Mouse (Mus musculus) stomach, postnatal 0 days (tissue): ENCODE results near the gene H3f3a. TPM values are rescaled to one million over a fixed set of nuclear protein-coding genes. Genes with fewer than 3 reads are reported as not detected.

ENCODE experiments used
- ATAC-seq: fragments of 200-750 bp; cut with Nextera tagmentation; 2 replicates; pipeline ENCODE4 v1.8.0; 2017; ENCODE audit not compliant: low FRiP score, low TSS enrichment
- DNase-seq: peaks from one replicate; pipeline ENCODE4 v3.0.0-alpha.2; 2016; ENCODE audit warnings: low spot score
- H3K27ac ChIP-seq: fragments of 300-500 bp; sonication (generic); replicated peaks from 2 replicates; pipeline ENCODE4 v1.5.1; 2014; ENCODE audit warnings: mild to moderate bottlenecking, control low read depth
- H3K27me3 ChIP-seq: fragments of 300-500 bp; sonication (generic); 2 replicates; pipeline ENCODE4 v1.6.1; 2014; ENCODE audit warnings: low read length; ENCODE audit not compliant: control insufficient read depth, insufficient read depth
- H3K36me3 ChIP-seq: fragments of 300-500 bp; sonication (generic); 2 replicates; pipeline ENCODE4 v1.6.1; 2014; ENCODE audit warnings: low read length, mixed read lengths; ENCODE audit not compliant: control insufficient read depth, insufficient read depth
- H3K4me1 ChIP-seq: fragments of 300-500 bp; sonication (generic); replicated peaks from 2 replicates; pipeline ENCODE4 v1.6.1; 2014; ENCODE audit warnings: antibody characterized with exemption; ENCODE audit not compliant: control insufficient read depth, insufficient read depth
- H3K4me2 ChIP-seq: fragments of 300-500 bp; sonication (generic); replicated peaks from 2 replicates; pipeline ENCODE4 v1.6.1; 2014; ENCODE audit warnings: low read depth, mild to moderate bottlenecking, control low read depth, moderate library complexity
- H3K4me3 ChIP-seq: fragments of 300-500 bp; sonication (generic); 2 replicates; pipeline ENCODE4 v1.5.1; 2014; ENCODE audit warnings: low read depth, low read length, control low read depth
- H3K9ac ChIP-seq: fragments of 300-500 bp; sonication (generic); 2 replicates; pipeline ENCODE4 v1.6.1; 2014; ENCODE audit warnings: mild to moderate bottlenecking, low read length, control low read depth, mixed read lengths
- H3K9me3 ChIP-seq: fragments of 300-500 bp; sonication (generic); 2 replicates; pipeline ENCODE4 v1.6.1; 2016; ENCODE audit warnings: low read length; ENCODE audit not compliant: control insufficient read depth
- CTCF ChIP-seq: IDR thresholded peaks from 2 replicates; pipeline ENCODE4 v1.5.1; 2016; ENCODE audit warnings: antibody characterized with exemption, low read depth, mild to moderate bottlenecking, moderate library complexity
- EP300 ChIP-seq: optimal IDR thresholded peaks from 2 replicates; pipeline ENCODE3; 2016; ENCODE audit warnings: antibody characterized with exemption
- WGBS: fragments of 180-500 bp; shearing (Covaris S2); extraction: QIAGEN DNeasy Blood & Tissue Kit; methylation state at CpG from one replicate; pipeline ENCODE4 v1.1.7; 2014; 5-methylcytosine and 5-hydroxymethylcytosine counted together
- polyA plus RNA-seq: library from polyadenylated mRNA; unstranded; fragments of >200 nt; fragmentation: Nextera tagmentation; extraction: Ambion mirVana; gene quantifications from 2 replicates; pipeline ENCODE4 v1.2.1, GENCODE M21; 2015

The H3f3a gene
- 1,633 and 1,693 TPM in 2 replicates for polyA plus RNA-seq

DNA sequence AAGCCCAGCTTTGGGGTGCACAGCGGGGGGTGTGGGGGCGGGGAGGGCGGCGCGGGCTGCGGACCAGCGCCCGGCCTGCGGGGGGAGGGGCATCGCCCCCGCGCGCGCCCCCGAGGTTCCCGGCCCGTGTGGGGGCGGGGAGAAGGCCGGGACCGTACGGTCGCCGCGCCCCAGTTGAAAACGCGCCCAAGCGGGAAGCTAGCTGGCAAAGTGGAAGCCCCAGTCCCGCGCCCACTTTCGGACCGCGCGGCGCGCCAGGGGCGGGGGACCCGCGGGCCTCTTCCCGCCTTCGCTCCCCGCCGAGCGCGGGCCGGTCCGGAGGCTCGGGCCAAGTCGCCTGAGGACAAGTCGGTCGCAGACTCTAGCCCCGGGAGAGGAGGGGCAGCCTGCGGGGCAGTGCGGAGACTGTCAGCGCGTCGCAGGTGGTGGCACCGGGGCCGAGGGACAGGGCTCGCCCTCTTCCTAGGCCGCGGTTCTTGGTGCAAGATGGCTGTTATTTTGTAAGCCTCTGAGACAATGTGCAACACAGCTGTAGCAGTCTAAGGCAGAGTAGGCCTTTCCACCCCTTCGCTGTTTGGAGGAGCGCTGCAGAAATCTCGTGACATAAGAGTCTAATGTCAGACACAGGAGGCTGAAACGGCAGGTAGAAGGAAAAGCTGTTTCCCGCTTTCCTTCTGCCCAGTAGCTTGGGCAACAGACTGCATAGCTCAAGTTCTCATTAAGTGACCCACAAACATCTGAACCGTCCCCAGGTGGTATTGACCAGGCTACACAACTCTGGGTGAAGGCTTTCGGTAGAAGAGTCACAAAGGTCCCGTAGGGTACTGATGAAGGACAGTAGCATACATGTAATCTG, at the start of gene H3f3a:
H3f3a (minus strand) TSS at position 59 of the 856 bp plus-strand sequence.
- TF ChIP-seq CTCF (no peak), EP300 (no peak)
- Histone ChIP-seq H3K9me3 (no peaks in the 10 kb centered on the region), H3K9ac (peak within 1 kb of the TSS; percentile 99), H3K27me3 (no peaks in the 10 kb centered on the region), H3K27ac (peak within 1 kb of the TSS; percentile 100), H3K4me2 (peak within 1 kb of the TSS; percentile 80), H3K4me1 (no peaks in the 10 kb centered on the region), H3K4me3 (peak within 1 kb of the TSS; percentile 78), H3K36me3 (peaks cover 1% of the 10 kb centered on the region)
- ATAC-seq: peak; percentile 66
- 4% methylated on average over 59 of the region's 69 CpGs for WGBS
- no peak for DNase-seq

DNA sequence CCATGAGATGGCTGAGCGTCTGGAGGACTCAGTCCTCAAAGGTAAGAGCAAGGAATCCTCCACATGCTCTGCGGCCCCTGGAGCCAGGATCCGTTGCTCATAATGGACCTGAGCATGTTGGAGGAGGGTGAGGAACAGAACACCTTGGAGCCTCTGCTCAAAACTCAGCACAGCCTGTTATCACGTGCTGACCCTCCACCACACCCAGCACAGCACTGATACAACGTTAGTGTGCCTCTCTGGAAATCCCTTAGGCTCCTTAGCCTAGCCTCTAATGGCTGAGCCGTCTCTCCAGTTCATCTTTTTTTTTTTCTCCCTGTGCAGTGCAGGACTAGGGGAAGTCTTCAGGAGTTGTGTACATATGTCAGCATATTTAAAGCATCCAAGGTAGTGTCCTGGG, 46.3 kb upstream of the H3f3a start:
- no peak for ATAC-seq
- Histone ChIP-seq H3K27me3 (no peaks in the 10 kb centered on the region), H3K4me2 (no peak overlapping the region), H3K27ac (no peak overlapping the region), H3K9ac (no peak overlapping the region), H3K9me3 (no peaks in the 10 kb centered on the region), H3K4me1 (no peaks in the 10 kb centered on the region), H3K4me3 (no peak overlapping the region), H3K36me3 (peaks cover 23% of the 10 kb centered on the region)
- 79% methylated on average over 6 of the region's 6 CpGs for WGBS
- TF ChIP-seq EP300: no peak
- TF ChIP-seq CTCF: no peak
- DNase-seq: no peak

- H3K4me3 ChIP-seq: no peak overlapping the region
- H3K36me3 ChIP-seq: peaks cover 20% of the 10 kb centered on the region
- H3K9me3 ChIP-seq: no peaks in the 10 kb centered on the region
- no peaks in the 10 kb centered on the region for H3K27me3 ChIP-seq
- DNase-seq (no peak), ATAC-seq (peak; percentile 68)
- TF ChIP-seq EP300 (no peak), CTCF (no peak)
- no peak overlapping the region for H3K9ac ChIP-seq
- H3K4me1 ChIP-seq: no peaks in the 10 kb centered on the region
- no peak overlapping the region for H3K4me2 ChIP-seq
- H3K27ac ChIP-seq: no peak overlapping the region
Measured at GRCm38 (mm10) chr1:180858763-180859162, 45.0 kb upstream of the H3f3a start.

DNA sequence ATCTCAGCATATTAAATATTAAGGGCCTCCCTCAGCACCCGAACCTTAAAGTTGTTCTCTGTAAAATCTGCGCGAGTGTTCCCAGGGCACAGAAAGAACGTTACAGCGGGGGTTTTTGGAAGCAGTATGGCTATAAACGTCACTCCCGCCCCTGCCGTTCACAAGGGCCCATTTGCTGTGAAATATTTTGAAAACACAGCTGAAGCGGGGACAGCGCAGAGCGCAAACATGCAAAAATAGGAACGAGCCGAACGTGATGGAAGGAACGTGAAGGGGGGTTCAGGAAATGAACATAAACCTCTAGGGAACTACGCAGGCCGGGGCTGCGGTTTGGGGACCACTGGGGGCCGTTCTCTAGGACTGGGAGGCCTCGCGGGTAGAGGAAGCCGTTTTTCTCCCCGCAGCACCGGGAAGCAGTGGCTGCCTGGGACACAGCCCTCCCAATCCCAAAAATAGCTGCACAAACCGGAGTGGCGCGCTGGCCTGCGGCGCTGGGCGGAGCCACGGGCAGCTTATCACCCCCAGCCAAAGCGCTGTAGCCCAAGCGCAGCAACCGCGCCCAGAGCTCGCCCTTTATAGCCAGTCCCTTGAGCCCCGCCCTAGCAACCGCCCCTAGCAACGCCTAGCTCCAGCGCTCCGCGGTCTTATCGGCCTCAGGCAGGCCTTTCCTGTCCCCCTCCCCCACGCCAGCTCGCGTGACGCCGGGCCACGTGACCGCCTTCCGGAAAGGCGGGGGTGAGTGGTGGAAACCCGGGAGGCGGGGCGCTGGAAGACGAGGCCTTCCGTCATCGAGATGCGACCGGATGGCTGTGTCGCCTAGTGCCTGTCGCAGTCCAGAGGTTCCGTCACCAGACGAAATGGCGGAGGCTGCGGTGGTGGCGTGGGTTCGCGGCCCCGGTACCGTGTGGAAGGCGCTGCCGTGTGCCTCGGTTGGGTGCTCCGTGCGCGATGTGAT, 36.9 kb upstream of the H3f3a start, which contains the start of gene Sde2:
Sde2 (plus strand) TSS at position 812 of the 955 bp plus-strand sequence.
- Histone ChIP-seq H3K27me3 (no peaks in the 10 kb centered on the region), H3K4me3 (peak within 1 kb of the TSS; percentile 86), H3K9ac (peak within 1 kb of the TSS; percentile 88), H3K9me3 (no peaks in the 10 kb centered on the region), H3K36me3 (no peaks in the 10 kb centered on the region), H3K4me1 (peaks cover 5% of the 10 kb centered on the region), H3K27ac (peak within 1 kb of the TSS; percentile 98), H3K4me2 (peak within 1 kb of the TSS; percentile 77)
- TF ChIP-seq CTCF (0 out of 2 replicates have a peak, but pooled peaks have one; percentile 3), EP300 (peak; percentile 96)
- under 1% methylated on average over 73 of the region's 77 CpGs for WGBS
- ATAC-seq (peak; percentile 99), DNase-seq (peak; percentile 100)

GRCm38 (mm10) chr1:180849701-180850301, 36.1 kb upstream of the H3f3a start:
- Histone ChIP-seq H3K9me3 (no peaks in the 10 kb centered on the region), H3K9ac (peak overlapping the region; percentile 71; the same call in 1 of the 2 replicates), H3K4me1 (peaks cover 5% of the 10 kb centered on the region), H3K4me3 (peak overlapping the region; percentile 38; the same call in 1 of the 2 replicates), H3K4me2 (peak overlapping the region; percentile 72), H3K27ac (peak overlapping the region; percentile 98), H3K27me3 (no peaks in the 10 kb centered on the region), H3K36me3 (no peaks in the 10 kb centered on the region)
- TF ChIP-seq CTCF (no peak), EP300 (no peak)
- ATAC-seq: no peak
- 34% methylated on average over 11 of the region's 11 CpGs for WGBS
- DNase-seq: no peak
